Mouse (Mus musculus): ENCODE data around the gene Dcakd. TPM values are rescaled to one million over a fixed set of nuclear protein-coding genes. Genes with fewer than 3 reads are reported as not detected.
"Not testable (repeated sequence)": the region's sequence is repeated elsewhere in the genome, so short reads cannot be mapped to it uniquely, and the experiment has no call there.

The Dcakd gene
- polyA plus RNA-seq, 1 experiment from 2014 or later: 152 TPM

GRCm38 (mm10) chr11:102989641-102990151 is 38.4 kb downstream of the Dcakd start:
- H3K27me3 ChIP-seq: peaks cover 12% of the 10 kb centered on the region
- H3K9me3 ChIP-seq: no peaks in the 10 kb centered on the region
- H3K4me1 ChIP-seq: peaks cover 26% of the 10 kb centered on the region
- peak overlapping the region; percentile 40 for H3K4me3 ChIP-seq
- H3K4me2 ChIP-seq (replicated peaks): peak overlapping the region; percentile 77
- no peak for ATAC-seq (replicated peaks)
- WGBS: 6% methylated on average over 28 of the region's 28 CpGs
- H3K36me3 ChIP-seq: peaks cover 5% of the 10 kb centered on the region
- H3K27ac ChIP-seq (replicated peaks): no peak overlapping the region
- H3K9ac ChIP-seq (replicated peaks): peak overlapping the region; percentile 43

- no peaks in the 10 kb centered on the region for H3K9me3 ChIP-seq
- WGBS: 61% methylated on average over 6 of the region's 6 CpGs
- ATAC-seq (replicated peaks): no peak
- H3K4me1 ChIP-seq: peaks cover 16% of the 10 kb centered on the region
- H3K27me3 ChIP-seq: peaks cover 12% of the 10 kb centered on the region
- no peak overlapping the region for H3K4me3 ChIP-seq
- H3K36me3 ChIP-seq: no peaks in the 10 kb centered on the region
- H3K27ac ChIP-seq (replicated peaks): no peak overlapping the region
- H3K9ac ChIP-seq (replicated peaks): no peak overlapping the region
- H3K4me2 ChIP-seq (replicated peaks): no peak overlapping the region
Measured at GRCm38 (mm10) chr11:102985160-102985559, 43.0 kb downstream of the Dcakd start.

- WGBS: 37% methylated on average over 4 of the region's 4 CpGs
- H3K9me3 ChIP-seq: no peaks in the 10 kb centered on the region
- H3K9ac ChIP-seq (replicated peaks): no peak overlapping the region
- no peak overlapping the region for H3K4me3 ChIP-seq
- peaks cover 12% of the 10 kb centered on the region for H3K27me3 ChIP-seq
- no peak for ATAC-seq (replicated peaks)
- peaks cover 11% of the 10 kb centered on the region for H3K4me1 ChIP-seq
- no peak overlapping the region for H3K27ac ChIP-seq (replicated peaks)
- H3K36me3 ChIP-seq: no peaks in the 10 kb centered on the region
- H3K4me2 ChIP-seq (replicated peaks): no peak overlapping the region
Measured at GRCm38 (mm10) chr11:102984615-102985014, 43.5 kb downstream of the Dcakd start.

- H3K36me3 ChIP-seq: no peaks in the 10 kb centered on the region
- H3K4me1 ChIP-seq: peaks cover 9% of the 10 kb centered on the region; the same call in 1 of the 2 replicates
- no peaks in the 10 kb centered on the region for H3K9me3 ChIP-seq
- no peak overlapping the region for H3K4me3 ChIP-seq
- no peak overlapping the region for H3K4me2 ChIP-seq (replicated peaks)
- ATAC-seq (replicated peaks): no peak
- no peak overlapping the region for H3K27ac ChIP-seq (replicated peaks)
- no peak overlapping the region for H3K9ac ChIP-seq (replicated peaks)
- 93% methylated on average over 9 of the region's 9 CpGs for WGBS
- H3K27me3 ChIP-seq: peaks cover 7% of the 10 kb centered on the region
Measured at GRCm38 (mm10) chr11:102984086-102984485, 44.0 kb downstream of the Dcakd start.

- H3K4me3 ChIP-seq: no peak overlapping the region
- H3K9me3 ChIP-seq: no peaks in the 10 kb centered on the region
- WGBS: 66% methylated on average over 10 of the region's 10 CpGs
- H3K36me3 ChIP-seq: no peaks in the 10 kb centered on the region
- no peak overlapping the region for H3K4me2 ChIP-seq (replicated peaks)
- H3K9ac ChIP-seq (replicated peaks): no peak overlapping the region
- no peaks in the 10 kb centered on the region for H3K27me3 ChIP-seq
- H3K27ac ChIP-seq (replicated peaks): no peak overlapping the region
- H3K4me1 ChIP-seq: peaks cover 5% of the 10 kb centered on the region; the same call in 1 of the 2 replicates
- no peak for ATAC-seq (replicated peaks)
Measured at GRCm38 (mm10) chr11:102981151-102981890, 46.8 kb downstream of the Dcakd start.

- WGBS: 44% methylated on average over 6 of the region's 6 CpGs
- Histone ChIP-seq H3K27me3 (no peaks in the 10 kb centered on the region), H3K4me1 (no peaks in the 10 kb centered on the region), H3K27ac (replicated peaks) (no peak overlapping the region), H3K36me3 (no peaks in the 10 kb centered on the region), H3K9ac (replicated peaks) (no peak overlapping the region), H3K4me2 (replicated peaks) (no peak overlapping the region), H3K9me3 (no peaks in the 10 kb centered on the region), H3K4me3 (no peak overlapping the region)
- ATAC-seq (replicated peaks): no peak
Measured at GRCm38 (mm10) chr11:102978052-102978666, 50.0 kb downstream of the Dcakd start.

GRCm38 (mm10) chr11:102975966-102976365 is 52.2 kb downstream of the Dcakd start:
- H3K9me3 ChIP-seq; H3K4me2 ChIP-seq (replicated peaks); H3K4me1 ChIP-seq; H3K4me3 ChIP-seq; H3K36me3 ChIP-seq; ATAC-seq (replicated peaks); H3K27ac ChIP-seq (replicated peaks); H3K9ac ChIP-seq (replicated peaks); H3K27me3 ChIP-seq: not testable (repeated sequence)
- WGBS: 88% methylated on average over 9 of the region's 9 CpGs

- 59% methylated on average over 1 of the region's 1 CpGs for WGBS
Measured at GRCm38 (mm10) chr11:102972326-102972725, 55.8 kb downstream of the Dcakd start.

GRCm38 (mm10) chr11:102971604-102972003 is 56.5 kb downstream of the Dcakd start:
- Histone ChIP-seq H3K27ac (replicated peaks) (no peak overlapping the region), H3K36me3 (no peaks in the 10 kb centered on the region), H3K4me3 (no peak overlapping the region), H3K27me3 (no peaks in the 10 kb centered on the region), H3K4me1 (no peaks in the 10 kb centered on the region), H3K9ac (replicated peaks) (no peak overlapping the region), H3K9me3 (no peaks in the 10 kb centered on the region), H3K4me2 (replicated peaks) (no peak overlapping the region)
- ATAC-seq (replicated peaks): no peak
- 53% methylated on average over 5 of the region's 5 CpGs for WGBS

More at GRCm38 (mm10) chr11:102972326-102972725, 55.8 kb downstream of the Dcakd start:
- Histone ChIP-seq H3K4me3 (no peak overlapping the region), H3K4me1 (no peaks in the 10 kb centered on the region), H3K36me3 (no peaks in the 10 kb centered on the region), H3K27me3 (no peaks in the 10 kb centered on the region), H3K9me3 (no peaks in the 10 kb centered on the region), H3K9ac (replicated peaks) (no peak overlapping the region), H3K27ac (replicated peaks) (no peak overlapping the region), H3K4me2 (replicated peaks) (no peak overlapping the region)
- no peak for ATAC-seq (replicated peaks)

- no peak overlapping the region for H3K9ac ChIP-seq (replicated peaks)
- H3K9me3 ChIP-seq: no peaks in the 10 kb centered on the region
- peaks cover 16% of the 10 kb centered on the region for H3K4me1 ChIP-seq
- WGBS: 80% methylated on average over 16 of the region's 16 CpGs
- H3K27ac ChIP-seq (replicated peaks): no peak overlapping the region
- H3K36me3 ChIP-seq: no peaks in the 10 kb centered on the region
- H3K4me3 ChIP-seq: no peak overlapping the region
- ATAC-seq (replicated peaks): peak; percentile 34; the same call in 1 of the 2 replicates
- no peaks in the 10 kb centered on the region for H3K27me3 ChIP-seq
- H3K4me2 ChIP-seq (replicated peaks): no peak overlapping the region
Measured at GRCm38 (mm10) chr11:102964547-102965091, 63.5 kb downstream of the Dcakd start.

- H3K27ac ChIP-seq (replicated peaks): peak overlapping the region; percentile 74
- no peaks in the 10 kb centered on the region for H3K9me3 ChIP-seq
- H3K27me3 ChIP-seq: no peaks in the 10 kb centered on the region
- WGBS: 11% methylated on average over 24 of the region's 24 CpGs
- peak overlapping the region; percentile 34 for H3K9ac ChIP-seq (replicated peaks)
- H3K4me3 ChIP-seq: peak overlapping the region; percentile 18; the same call in 1 of the 2 replicates
- no peaks in the 10 kb centered on the region for H3K36me3 ChIP-seq
- ATAC-seq (replicated peaks): no peak; the same call in 1 of the 2 replicates
- H3K4me1 ChIP-seq: peaks cover 16% of the 10 kb centered on the region
- peak overlapping the region; percentile 43 for H3K4me2 ChIP-seq (replicated peaks)
Measured at GRCm38 (mm10) chr11:102963855-102964546, 64.1 kb downstream of the Dcakd start.
